Mouse (Mus musculus) hindbrain, embryonic 14.5 days (tissue): ENCODE measurements around the gene Fbln1. TPM values are rescaled to one million over a fixed set of nuclear protein-coding genes. Genes with fewer than 3 reads are reported as not detected.

Source experiments
- ATAC-seq: fragments of 200-750 bp; cut with Nextera tagmentation; 2 replicates; pipeline ENCODE4 v1.8.0; 2017; ENCODE audit warnings: moderate number of reproducible peaks, mild to moderate bottlenecking, moderate TSS enrichment, moderate library complexity; ENCODE audit not compliant: low FRiP score
- DNase-seq: peaks from one replicate; pipeline ENCODE4 v3.0.0-alpha.2; 2015; ENCODE audit warnings: low spot score
- H3K27ac ChIP-seq: fragments of 300-500 bp; sonication (generic); 2 replicates; pipeline ENCODE4 v1.5.1; 2014; ENCODE audit warnings: mild to moderate bottlenecking, moderate library complexity
- H3K27me3 ChIP-seq: fragments of 300-500 bp; sonication (generic); 2 replicates; pipeline ENCODE4 v1.6.1; 2014; ENCODE audit warnings: mild to moderate bottlenecking, low read length, mixed read lengths; ENCODE audit not compliant: control insufficient read depth, insufficient read depth
- H3K36me3 ChIP-seq: fragments of 300-500 bp; sonication (generic); replicated peaks from 2 replicates; pipeline ENCODE4 v1.6.1; 2014; ENCODE audit not compliant: control insufficient read depth, insufficient read depth
- H3K4me1 ChIP-seq: fragments of 300-500 bp; sonication (generic); replicated peaks from 2 replicates; pipeline ENCODE4 v1.6.1; 2014; ENCODE audit warnings: antibody characterized with exemption, low read length, mixed read lengths; ENCODE audit not compliant: control insufficient read depth, insufficient read depth
- H3K4me2 ChIP-seq: fragments of 300-500 bp; sonication (generic); replicated peaks from 2 replicates; pipeline ENCODE4 v1.6.1; 2014; ENCODE audit warnings: mild to moderate bottlenecking, moderate library complexity
- H3K4me3 ChIP-seq: fragments of 300-500 bp; sonication (generic); replicated peaks from 2 replicates; pipeline ENCODE4 v1.5.1; 2014; ENCODE audit warnings: mild to moderate bottlenecking, low read length
- H3K9ac ChIP-seq: fragments of 300-500 bp; sonication (generic); 2 replicates; pipeline ENCODE4 v1.6.1; 2014
- H3K9me3 ChIP-seq: fragments of 300-500 bp; sonication (generic); 2 replicates; pipeline ENCODE4 v1.6.1; 2016; ENCODE audit warnings: low read length; ENCODE audit not compliant: control insufficient read depth
- WGBS: fragments of 180-500 bp; shearing (Covaris S2); extraction: QIAGEN DNeasy Blood & Tissue Kit; methylation state at CpG from one replicate; pipeline ENCODE4 v1.1.7; 2014; 5-methylcytosine and 5-hydroxymethylcytosine counted together
- polyA plus RNA-seq: library from polyadenylated mRNA; unstranded; fragments of >200 nt; fragmentation: Nextera tagmentation; extraction: Ambion mirVana; gene quantifications from 2 replicates; pipeline ENCODE4 v1.2.1, GENCODE M21; 2014

Fbln1 gene
- polyA plus RNA-seq, 1 experiment from 2014 or later: 54.2 TPM

GRCm38 (mm10) chr15:85216069-85216813, 10.5 kb downstream of the Fbln1 start:
- Histone ChIP-seq H3K4me3 (no peak overlapping the region), H3K9me3 (peaks cover 9% of the 10 kb centered on the region), H3K4me1 (no peaks in the 10 kb centered on the region), H3K4me2 (no peak overlapping the region), H3K36me3 (no peaks in the 10 kb centered on the region), H3K27ac (no peak overlapping the region), H3K9ac (no peak overlapping the region), H3K27me3 (no peaks in the 10 kb centered on the region)
- 97% methylated on average over 7 of the region's 7 CpGs for WGBS
- DNase-seq: no peak
- no peak for ATAC-seq

GRCm38 (mm10) chr15:85218617-85219265, 13.0 kb downstream of the Fbln1 start:
- H3K9ac ChIP-seq: no peak overlapping the region
- no peaks in the 10 kb centered on the region for H3K27me3 ChIP-seq
- ATAC-seq: no peak
- 87% methylated on average over 5 of the region's 5 CpGs for WGBS
- no peak for DNase-seq
- H3K4me3 ChIP-seq: no peak overlapping the region
- no peaks in the 10 kb centered on the region for H3K4me1 ChIP-seq
- peaks cover 9% of the 10 kb centered on the region for H3K9me3 ChIP-seq
- H3K4me2 ChIP-seq: no peak overlapping the region
- H3K27ac ChIP-seq: no peak overlapping the region
- no peaks in the 10 kb centered on the region for H3K36me3 ChIP-seq

GRCm38 (mm10) chr15:85220371-85220770, 14.6 kb downstream of the Fbln1 start:
- H3K4me2 ChIP-seq: no peak overlapping the region
- H3K4me3 ChIP-seq: no peak overlapping the region
- H3K27ac ChIP-seq: no peak overlapping the region
- H3K4me1 ChIP-seq: no peaks in the 10 kb centered on the region
- peaks cover 8% of the 10 kb centered on the region for H3K9me3 ChIP-seq
- no peak overlapping the region for H3K9ac ChIP-seq
- DNase-seq: no peak
- ATAC-seq: no peak
- WGBS: 86% methylated on average over 6 of the region's 6 CpGs
- H3K27me3 ChIP-seq: no peaks in the 10 kb centered on the region
- H3K36me3 ChIP-seq: no peaks in the 10 kb centered on the region

- Histone ChIP-seq H3K4me1 (no peaks in the 10 kb centered on the region), H3K4me2 (no peak overlapping the region), H3K27ac (no peak overlapping the region), H3K36me3 (no peaks in the 10 kb centered on the region), H3K9me3 (no peaks in the 10 kb centered on the region), H3K27me3 (no peaks in the 10 kb centered on the region), H3K4me3 (no peak overlapping the region), H3K9ac (no peak overlapping the region)
- no peak for ATAC-seq
- 68% methylated on average over 12 of the region's 12 CpGs for WGBS
- DNase-seq: no peak
Observed at GRCm38 (mm10) chr15:85221115-85221854, 15.5 kb downstream of the Fbln1 start.

GRCm38 (mm10) chr15:85225693-85226092, 19.9 kb downstream of the Fbln1 start:
- 96% methylated on average over 3 of the region's 3 CpGs for WGBS
- Histone ChIP-seq H3K9me3 (no peaks in the 10 kb centered on the region), H3K36me3 (0 out of 2 replicates have a peak, but pooled peaks cover 4% of the 10 kb centered on the region), H3K4me1 (no peaks in the 10 kb centered on the region), H3K27me3 (no peaks in the 10 kb centered on the region), H3K9ac (no peak overlapping the region), H3K4me3 (no peak overlapping the region), H3K4me2 (no peak overlapping the region), H3K27ac (no peak overlapping the region)
- ATAC-seq (no peak), DNase-seq (no peak)

GRCm38 (mm10) chr15:85226841-85227240, 21.1 kb downstream of the Fbln1 start:
- Histone ChIP-seq H3K9ac (no peak overlapping the region), H3K27me3 (no peaks in the 10 kb centered on the region), H3K27ac (no peak overlapping the region), H3K4me2 (no peak overlapping the region), H3K4me1 (no peaks in the 10 kb centered on the region), H3K4me3 (no peak overlapping the region), H3K36me3 (0 out of 2 replicates have a peak, but pooled peaks cover 4% of the 10 kb centered on the region), H3K9me3 (no peaks in the 10 kb centered on the region)
- DNase-seq (no peak), ATAC-seq (no peak)
- WGBS: 77% methylated on average over 7 of the region's 7 CpGs

- no peak overlapping the region for H3K27ac ChIP-seq
- no peak overlapping the region for H3K4me3 ChIP-seq
- H3K4me2 ChIP-seq: no peak overlapping the region
- WGBS: 78% methylated on average over 3 of the region's 3 CpGs
- H3K4me1 ChIP-seq: no peaks in the 10 kb centered on the region
- no peaks in the 10 kb centered on the region for H3K27me3 ChIP-seq
- H3K9me3 ChIP-seq: no peaks in the 10 kb centered on the region
- H3K36me3 ChIP-seq: 0 out of 2 replicates have a peak, but pooled peaks cover 4% of the 10 kb centered on the region
- H3K9ac ChIP-seq: no peak overlapping the region
- ATAC-seq (no peak), DNase-seq (no peak)
Observed at GRCm38 (mm10) chr15:85228568-85228967, 22.8 kb downstream of the Fbln1 start.

- H3K27me3 ChIP-seq: no peaks in the 10 kb centered on the region
- DNase-seq (no peak), ATAC-seq (no peak)
- H3K9me3 ChIP-seq: no peaks in the 10 kb centered on the region
- no peak overlapping the region for H3K9ac ChIP-seq
- H3K36me3 ChIP-seq: 0 out of 2 replicates have a peak, but pooled peaks cover 4% of the 10 kb centered on the region
- no peak overlapping the region for H3K4me3 ChIP-seq
- 94% methylated on average over 13 of the region's 13 CpGs for WGBS
- H3K4me1 ChIP-seq: no peaks in the 10 kb centered on the region
- no peak overlapping the region for H3K4me2 ChIP-seq
- no peak overlapping the region for H3K27ac ChIP-seq
Observed at GRCm38 (mm10) chr15:85229960-85230535, 24.3 kb downstream of the Fbln1 start.

- no peaks in the 10 kb centered on the region for H3K27me3 ChIP-seq
- 96% methylated on average over 14 of the region's 14 CpGs for WGBS
- ATAC-seq (no peak), DNase-seq (no peak)
- H3K4me3 ChIP-seq: no peak overlapping the region
- no peak overlapping the region for H3K27ac ChIP-seq
- no peak overlapping the region for H3K9ac ChIP-seq
- H3K4me2 ChIP-seq: no peak overlapping the region
- H3K36me3 ChIP-seq: 0 out of 2 replicates have a peak, but pooled peaks cover 4% of the 10 kb centered on the region
- no peaks in the 10 kb centered on the region for H3K9me3 ChIP-seq
- no peaks in the 10 kb centered on the region for H3K4me1 ChIP-seq
Observed at GRCm38 (mm10) chr15:85230613-85231012, 24.9 kb downstream of the Fbln1 start.
